Mouse (Mus musculus) adrenal gland, postnatal 4 days (tissue): Measurements from ENCODE around the gene Fgfr2. TPM values are rescaled to one million over a fixed set of nuclear protein-coding genes. Genes with fewer than 3 reads are reported as not detected.
"Not testable (repeated sequence)": the region's sequence is repeated elsewhere in the genome, so short reads cannot be mapped to it uniquely, and the experiment has no call there.

Experiments used
- DNase-seq, 2 experiments: peaks; one replicate each; pipeline ENCODE4 v3.0.0; 2021 to 2022; ENCODE audit warnings: low spot score in 2 of 2, mixed read lengths in 2 of 2
- total RNA-seq, 2 experiments: library from RNA; stranded (reverse); gene quantifications; 2 replicates each; pipeline ENCODE4 v1.2.3; 2021

Fgfr2 gene
- total RNA-seq, 2 experiments from 2014 or later: 205 to 210 TPM

- DNase-seq: no peak
Measured at GRCm38 (mm10) chr7:130688601-130689000, 2434.5 kb downstream of the Fgfr2 start.

DNA sequence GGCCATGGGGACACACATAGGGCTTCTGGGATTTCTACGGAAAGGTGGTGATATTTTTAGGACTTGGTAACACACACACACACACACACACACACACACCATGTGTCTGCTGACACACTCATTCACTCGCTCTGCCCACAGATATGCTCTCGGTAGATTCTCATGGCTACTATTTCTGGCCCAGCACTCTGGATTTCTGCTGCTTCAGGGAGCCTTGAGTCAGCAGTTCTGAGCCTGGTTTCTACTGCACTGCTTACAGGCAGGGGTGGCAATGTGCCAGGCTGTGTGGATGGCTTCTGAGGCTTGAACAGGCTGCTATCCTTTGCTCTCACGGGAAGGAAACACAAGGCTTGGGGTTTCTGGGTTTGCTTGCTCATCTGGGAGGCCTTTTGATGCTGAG lies 2441.4 kb downstream of the Fgfr2 start:
- no peak for DNase-seq

DNA sequence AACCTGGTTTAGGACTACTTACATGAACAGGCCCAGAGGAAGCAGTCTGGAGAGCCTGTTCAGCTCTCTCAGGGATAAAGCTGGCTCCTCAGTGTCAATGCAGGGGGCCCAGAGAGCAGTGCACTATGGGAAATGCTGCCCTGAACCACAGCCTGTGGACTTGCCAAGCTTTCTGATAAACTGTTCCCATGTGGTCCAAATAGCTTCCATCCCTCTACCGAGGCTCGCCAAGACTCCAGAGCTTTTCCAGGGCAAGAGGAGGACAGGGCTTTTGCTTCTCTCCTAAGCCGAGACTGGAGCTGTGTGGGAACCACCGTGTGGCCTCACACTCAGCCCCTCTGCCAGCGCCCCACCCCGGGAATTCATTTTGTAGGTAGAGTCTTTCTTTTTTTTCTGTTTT lies 2444.7 kb downstream of the Fgfr2 start:
- DNase-seq: no peak

- DNase-seq: no peak
Measured at GRCm38 (mm10) chr7:130677541-130678274, 2445.4 kb downstream of the Fgfr2 start.

GRCm38 (mm10) chr7:130676885-130677540 lies 2446.1 kb downstream of the Fgfr2 start:
- DNase-seq: no peak

GRCm38 (mm10) chr7:130674526-130674925 lies 2448.6 kb downstream of the Fgfr2 start:
- no peak for DNase-seq

DNA sequence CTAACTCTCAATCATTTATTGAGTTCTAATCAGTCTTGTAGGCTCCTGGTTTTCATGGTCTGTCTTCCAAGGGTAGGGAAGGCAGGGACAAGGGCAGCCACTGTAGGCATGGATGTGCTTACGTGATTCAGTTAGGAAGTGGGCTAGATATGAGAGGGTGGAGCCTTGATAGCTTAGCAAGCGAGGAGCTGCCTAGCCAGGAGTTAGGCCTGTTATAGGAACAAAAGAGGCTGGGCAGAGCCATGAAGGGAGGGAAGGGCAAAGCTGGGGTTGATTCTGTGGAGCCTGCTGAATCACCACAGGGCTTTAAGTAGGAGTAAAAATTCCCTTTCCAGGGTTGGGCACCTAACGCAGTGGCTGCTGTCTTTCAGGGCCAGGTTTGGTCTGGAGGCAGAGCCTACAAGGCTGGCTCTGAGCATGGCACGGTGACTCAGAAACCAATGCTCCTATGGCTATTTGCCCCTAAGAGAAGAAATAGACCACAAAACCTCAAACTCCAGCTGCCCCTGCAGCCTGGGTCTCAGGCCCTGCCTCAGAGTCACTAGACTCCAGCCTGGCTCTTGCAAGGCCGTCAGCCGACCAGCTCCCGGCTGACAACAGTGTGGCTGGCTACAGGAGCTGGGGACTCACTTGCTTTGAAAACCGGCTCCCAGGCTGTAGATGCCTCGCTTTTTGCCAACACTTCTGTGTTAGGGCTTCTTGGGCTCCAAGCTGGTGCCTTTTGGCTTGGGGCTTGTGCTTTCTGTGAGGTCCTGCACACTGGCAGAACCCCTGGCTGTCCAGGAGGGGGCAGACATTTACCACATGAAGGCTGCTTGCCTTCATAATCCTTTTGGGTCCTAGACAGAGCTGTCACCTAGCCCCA lies 2449.7 kb downstream of the Fgfr2 start:
- no peak for DNase-seq

GRCm38 (mm10) chr7:130671301-130671700 lies 2451.8 kb downstream of the Fgfr2 start:
- DNase-seq: no peak

GRCm38 (mm10) chr7:130670358-130670757 lies 2452.8 kb downstream of the Fgfr2 start:
- DNase-seq: no peak

DNA sequence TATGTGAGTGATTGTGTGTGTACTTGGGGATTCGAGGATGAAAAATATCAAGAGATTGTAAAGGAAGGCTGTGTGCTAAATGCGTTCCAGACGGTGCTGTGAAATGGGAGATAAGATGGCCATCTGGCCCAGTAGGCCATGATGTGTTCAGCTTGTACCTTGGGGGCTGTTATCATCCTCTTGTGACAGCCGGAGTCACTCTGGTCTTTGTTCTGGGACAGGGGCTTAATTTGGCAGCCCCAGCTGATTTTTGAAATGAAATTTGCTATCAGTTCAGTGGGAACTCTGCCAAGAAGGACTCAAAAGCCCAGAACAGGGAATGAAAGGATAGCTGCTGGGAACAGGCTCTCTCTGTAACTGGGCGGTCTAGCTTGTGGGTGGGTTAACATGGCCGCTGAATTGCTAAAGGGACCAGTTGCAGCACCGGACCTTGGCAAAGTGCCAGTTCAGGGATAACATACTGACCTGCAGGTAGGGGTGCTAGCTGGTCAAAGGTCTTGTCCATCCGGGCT lies 2453.7 kb downstream of the Fgfr2 start:
- no peak for DNase-seq

DNA sequence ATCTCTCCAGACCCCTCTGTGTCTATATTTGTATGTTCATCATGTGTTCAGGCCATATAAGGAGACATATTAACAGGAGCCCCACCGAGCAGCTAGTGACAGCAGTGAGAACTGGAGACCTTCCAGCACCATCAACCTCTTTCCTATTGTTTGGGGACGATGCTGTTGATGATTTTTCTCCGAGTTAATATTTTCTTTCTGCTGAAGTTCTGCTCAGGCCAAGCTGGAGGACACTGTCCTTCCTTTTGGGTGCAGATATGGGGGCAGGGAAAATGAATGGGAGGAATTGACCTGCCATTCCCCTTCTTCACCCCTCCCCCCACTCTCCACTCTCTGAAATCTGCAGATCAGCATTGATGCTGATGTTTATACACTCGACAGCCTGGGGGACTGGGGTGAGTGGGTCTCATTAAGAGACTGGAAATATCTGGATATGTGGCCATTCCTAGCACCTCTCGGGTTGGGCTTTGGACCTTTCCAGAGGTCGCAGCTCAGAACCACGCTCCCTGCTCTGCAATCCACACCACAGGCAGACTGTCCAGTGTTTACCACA lies 2454.3 kb downstream of the Fgfr2 start:
- DNase-seq: no peak

DNA sequence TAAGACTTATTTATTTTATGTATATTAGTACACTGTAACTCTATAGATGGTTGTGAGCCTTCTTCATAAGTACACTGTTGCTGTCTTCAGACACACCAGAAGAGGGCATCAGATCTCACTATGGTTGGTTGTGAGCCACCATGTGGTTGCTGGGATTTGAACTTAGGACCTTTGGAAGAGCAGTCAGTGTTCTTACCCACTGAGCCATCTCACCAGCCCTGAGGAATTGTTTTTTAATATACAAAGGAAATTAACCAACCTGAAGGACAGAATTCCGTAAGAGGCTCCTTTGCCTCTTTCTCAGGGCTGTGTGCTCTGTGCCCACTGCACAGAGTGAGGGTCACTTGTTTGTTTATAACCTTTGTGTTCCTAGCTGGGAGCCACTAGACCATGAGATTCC lies 2455.1 kb downstream of the Fgfr2 start:
- not testable (repeated sequence) for DNase-seq

DNA sequence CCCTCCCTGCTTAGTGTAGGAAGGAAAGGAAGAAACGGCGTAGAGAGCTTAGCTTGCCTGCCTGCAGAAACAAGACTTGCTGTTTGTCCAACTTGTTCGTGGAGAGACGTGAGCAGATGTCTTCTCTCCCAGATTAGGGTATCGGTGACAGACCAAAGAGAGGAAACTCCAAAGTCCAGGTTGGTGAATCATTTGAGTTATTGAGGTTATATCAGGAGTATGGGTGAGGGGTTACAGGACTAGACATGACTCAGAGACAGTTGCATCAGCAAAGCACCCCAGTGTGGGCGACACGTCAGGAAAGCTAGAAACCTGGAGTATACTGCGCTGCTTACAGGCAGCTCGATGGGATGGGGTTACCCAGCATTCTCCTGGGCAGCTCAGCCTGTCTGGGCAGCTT lies 2457.8 kb downstream of the Fgfr2 start:
- no peak for DNase-seq

DNA sequence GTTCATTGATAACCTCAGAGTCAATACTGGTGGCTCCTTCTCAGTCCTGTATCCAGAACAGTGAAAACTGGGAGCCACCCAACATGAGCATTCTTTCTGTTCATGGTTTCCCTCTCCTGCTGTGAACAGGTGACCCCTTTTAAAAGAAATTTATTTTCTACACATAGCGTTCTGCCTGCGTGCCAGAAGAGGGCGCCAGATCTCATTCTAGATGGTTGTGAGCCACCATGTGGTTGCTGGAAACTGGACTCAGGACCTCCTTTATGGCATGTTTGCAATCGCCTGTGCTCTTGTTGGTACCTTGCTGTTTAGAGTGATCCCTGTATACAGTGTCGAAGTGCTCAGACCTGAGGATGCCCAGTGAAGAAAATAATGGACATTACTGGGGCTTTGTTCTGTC lies 2458.5 kb downstream of the Fgfr2 start:
- no peak for DNase-seq

- DNase-seq: no peak
Measured at GRCm38 (mm10) chr7:130664037-130664436, 2459.1 kb downstream of the Fgfr2 start.

GRCm38 (mm10) chr7:130662869-130663268 lies 2460.3 kb downstream of the Fgfr2 start:
- no peak for DNase-seq

DNA sequence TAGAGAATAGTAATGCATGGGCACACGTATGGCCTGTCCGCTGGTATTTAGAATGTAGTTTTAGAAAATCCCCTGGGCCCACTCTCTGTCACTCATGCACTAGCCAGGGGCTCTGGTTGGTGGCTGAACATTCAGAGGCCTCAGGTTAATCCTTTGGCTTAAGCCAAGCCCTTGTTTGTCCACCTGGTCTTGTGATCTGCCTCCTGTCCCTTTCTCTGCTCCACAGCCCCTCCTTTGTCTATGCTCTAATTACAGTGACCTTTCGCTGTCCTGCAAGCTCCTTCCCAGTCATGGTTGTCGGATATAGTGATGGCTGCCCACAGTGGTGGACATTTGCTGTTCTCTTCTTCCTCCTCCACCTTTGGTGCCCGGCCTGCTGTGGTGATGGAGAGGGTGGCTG lies 2460.9 kb downstream of the Fgfr2 start:
- no peak for DNase-seq

- no peak for DNase-seq
Measured at GRCm38 (mm10) chr7:130659129-130659528, 2464.0 kb downstream of the Fgfr2 start.

DNA sequence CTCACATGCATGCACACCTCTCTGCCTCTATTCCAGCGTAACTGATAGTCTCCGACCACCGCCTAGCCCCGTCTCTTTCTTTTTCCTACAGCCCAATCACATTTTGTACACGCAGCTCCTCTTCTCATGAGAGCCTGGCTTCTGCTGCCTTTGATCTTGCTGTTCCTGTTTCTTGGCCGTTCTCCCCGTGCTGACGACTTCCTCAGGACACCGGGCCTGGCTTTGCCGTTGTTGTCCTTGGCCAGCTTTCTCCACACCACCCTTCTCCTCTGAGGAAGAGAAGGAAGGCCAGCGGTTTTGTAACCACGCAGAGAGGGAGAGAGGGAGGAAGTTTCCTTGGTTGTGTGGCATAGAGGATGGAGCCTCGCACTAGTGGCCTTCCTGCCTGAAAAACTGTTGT lies 2465.4 kb downstream of the Fgfr2 start:
- peak in 1 of 2 experiments; percentile 25 for DNase-seq

DNA sequence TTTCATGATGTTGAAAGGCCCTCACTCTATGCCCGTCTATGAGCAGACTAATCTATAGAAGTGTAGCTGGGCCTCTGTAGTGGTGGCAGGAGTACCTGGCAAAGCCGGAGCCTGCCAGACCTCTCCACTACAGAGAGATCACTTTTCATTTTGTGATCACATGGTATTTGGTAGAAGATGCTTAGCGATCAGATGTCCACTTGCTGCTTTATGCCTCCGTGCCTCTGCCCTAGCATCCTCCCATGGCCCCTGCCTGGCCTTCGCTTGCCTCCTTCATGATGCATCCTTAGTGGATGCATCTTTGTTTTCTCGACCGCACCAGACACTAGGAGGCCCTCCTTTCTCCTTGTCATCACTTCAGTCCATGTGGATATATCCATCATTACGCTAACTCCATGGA lies 2466.2 kb downstream of the Fgfr2 start:
- DNase-seq: no peak

- no peak for DNase-seq
Measured at GRCm38 (mm10) chr7:130654562-130654961, 2468.6 kb downstream of the Fgfr2 start.
